Mouse (Mus musculus): ENCODE measurements at regions not wholly inside any gene's neighbourhood (a gene's known extent, or its start where the extent isn't known, plus 50 kb on each side); places are given as distances from the start of the nearest gene placed in this dataset.

- Histone ChIP-seq H3K27me3 (no peaks in the 10 kb centered on the region), H3K27ac (no peak overlapping the region), H3K4me1 (0 out of 2 replicates have a peak, but pooled peaks cover 2% of the 10 kb centered on the region), H3K4me2 (no peak overlapping the region), H3K4me3 (no peak overlapping the region), H3K9ac (no peak overlapping the region), H3K9me3 (no peaks in the 10 kb centered on the region), H3K36me3 (no peaks in the 10 kb centered on the region)
- 78% methylated on average over 5 of the region's 5 CpGs for WGBS
- no peak for ATAC-seq (ENCODE audit: insufficient number of reproducible peaks, low FRiP score, low TSS enrichment, low read depth)
Measured at GRCm38 (mm10) chr11:85966207-85966606, 80.0 kb downstream of the Tbx4 start.

- no peaks in the 10 kb centered on the region for H3K9me3 ChIP-seq
- no peak overlapping the region for H3K4me2 ChIP-seq
- no peak overlapping the region for H3K4me3 ChIP-seq
- no peak overlapping the region for H3K27ac ChIP-seq
- no peaks in the 10 kb centered on the region for H3K27me3 ChIP-seq
- H3K9ac ChIP-seq, result no peak overlapping the region
- H3K4me1 ChIP-seq, result no peaks in the 10 kb centered on the region
- ATAC-seq (ENCODE audit: insufficient number of reproducible peaks, low FRiP score, low TSS enrichment, low read depth), result no peak
- 39% methylated on average over 2 of the region's 2 CpGs for WGBS
- no peaks in the 10 kb centered on the region for H3K36me3 ChIP-seq
Measured at GRCm38 (mm10) chr11:85970287-85970686, 84.1 kb downstream of the Tbx4 start.

- H3K9me3 ChIP-seq, result no peaks in the 10 kb centered on the region
- H3K4me2 ChIP-seq, result no peak overlapping the region
- ATAC-seq (ENCODE audit: insufficient number of reproducible peaks, low FRiP score, low TSS enrichment, low read depth), result no peak
- H3K27me3 ChIP-seq, result no peaks in the 10 kb centered on the region
- no peak overlapping the region for H3K9ac ChIP-seq
- no peaks in the 10 kb centered on the region for H3K36me3 ChIP-seq
- H3K27ac ChIP-seq, result no peak overlapping the region
- no peak overlapping the region for H3K4me3 ChIP-seq
- WGBS, result 23% methylated on average over 7 of the region's 7 CpGs
- no peaks in the 10 kb centered on the region for H3K4me1 ChIP-seq
Measured at GRCm38 (mm10) chr11:85972385-85972784, 86.2 kb downstream of the Tbx4 start.

- no peak overlapping the region for H3K27ac ChIP-seq
- no peaks in the 10 kb centered on the region for H3K27me3 ChIP-seq
- H3K9ac ChIP-seq, result no peak overlapping the region
- no peaks in the 10 kb centered on the region for H3K4me1 ChIP-seq
- no peak for ATAC-seq (ENCODE audit: insufficient number of reproducible peaks, low FRiP score, low TSS enrichment, low read depth)
- WGBS, result 50% methylated on average over 5 of the region's 5 CpGs
- H3K4me2 ChIP-seq, result no peak overlapping the region
- H3K9me3 ChIP-seq, result no peaks in the 10 kb centered on the region
- H3K4me3 ChIP-seq, result no peak overlapping the region
- no peaks in the 10 kb centered on the region for H3K36me3 ChIP-seq
Measured at GRCm38 (mm10) chr11:85973736-85974135, 87.5 kb downstream of the Tbx4 start.

- H3K4me3 ChIP-seq, result no peak overlapping the region
- no peak overlapping the region for H3K27ac ChIP-seq
- whole genome bisulfite sequencing, result 71% methylated on average over 18 of the region's 18 CpGs
- no peaks in the 10 kb centered on the region for H3K27me3 ChIP-seq
- H3K36me3 ChIP-seq, result no peaks in the 10 kb centered on the region
- H3K4me2 ChIP-seq, result no peak overlapping the region
- no peak overlapping the region for H3K9ac ChIP-seq
- no peak for ATAC-seq (ENCODE audit: insufficient number of reproducible peaks, low FRiP score, low TSS enrichment, low read depth)
- peaks cover 7% of the 10 kb centered on the region for H3K4me1 ChIP-seq
- H3K9me3 ChIP-seq, result no peaks in the 10 kb centered on the region
Measured at GRCm38 (mm10) chr11:85976693-85977434, 90.6 kb downstream of the Tbx4 start.

- Histone ChIP-seq H3K27ac (peak overlapping the region; percentile 38; the same call in 1 of the 2 replicates), H3K4me2 (no peak overlapping the region), H3K9me3 (no peaks in the 10 kb centered on the region), H3K27me3 (no peaks in the 10 kb centered on the region), H3K36me3 (no peaks in the 10 kb centered on the region), H3K4me3 (no peak overlapping the region), H3K4me1 (peaks cover 7% of the 10 kb centered on the region), H3K9ac (no peak overlapping the region)
- 46% methylated on average over 11 of the region's 11 CpGs for WGBS
- ATAC-seq (ENCODE audit: insufficient number of reproducible peaks, low FRiP score, low TSS enrichment, low read depth), result no peak
Measured at GRCm38 (mm10) chr11:85980388-85980787, 94.2 kb downstream of the Tbx4 start.

- H3K4me2 ChIP-seq, result no peak overlapping the region
- H3K27ac ChIP-seq, result no peak overlapping the region
- H3K4me1 ChIP-seq, result peaks cover 7% of the 10 kb centered on the region
- no peaks in the 10 kb centered on the region for H3K36me3 ChIP-seq
- no peak for ATAC-seq (ENCODE audit: insufficient number of reproducible peaks, low FRiP score, low TSS enrichment, low read depth)
- H3K9ac ChIP-seq, result no peak overlapping the region
- H3K4me3 ChIP-seq, result no peak overlapping the region
- no peaks in the 10 kb centered on the region for H3K27me3 ChIP-seq
- no peaks in the 10 kb centered on the region for H3K9me3 ChIP-seq
- WGBS, result 74% methylated on average over 4 of the region's 4 CpGs
Measured at GRCm38 (mm10) chr11:85981561-85981960, 95.3 kb downstream of the Tbx4 start.

- Histone ChIP-seq H3K27me3 (no peaks in the 10 kb centered on the region), H3K4me2 (no peak overlapping the region), H3K4me3 (no peak overlapping the region), H3K36me3 (no peaks in the 10 kb centered on the region), H3K4me1 (no peaks in the 10 kb centered on the region; the same call in 1 of the 2 replicates), H3K9me3 (no peaks in the 10 kb centered on the region), H3K27ac (no peak overlapping the region), H3K9ac (no peak overlapping the region)
- ATAC-seq (ENCODE audit: insufficient number of reproducible peaks, low FRiP score, low TSS enrichment, low read depth), result no peak
- WGBS, result 84% methylated on average over 8 of the region's 8 CpGs
Measured at GRCm38 (mm10) chr11:85986338-85986737, 100.1 kb downstream of the Tbx4 start.

- no peaks in the 10 kb centered on the region; the same call in 1 of the 2 replicates for H3K4me1 ChIP-seq
- H3K4me3 ChIP-seq, result no peak overlapping the region
- H3K27me3 ChIP-seq, result no peaks in the 10 kb centered on the region
- H3K27ac ChIP-seq, result no peak overlapping the region
- no peaks in the 10 kb centered on the region for H3K9me3 ChIP-seq
- H3K4me2 ChIP-seq, result no peak overlapping the region
- no peaks in the 10 kb centered on the region for H3K36me3 ChIP-seq
- 88% methylated on average over 2 of the region's 2 CpGs for WGBS
- H3K9ac ChIP-seq, result no peak overlapping the region
- no peak for ATAC-seq (ENCODE audit: insufficient number of reproducible peaks, low FRiP score, low TSS enrichment, low read depth)
Measured at GRCm38 (mm10) chr11:85987181-85987580, 101.0 kb downstream of the Tbx4 start.

- no peaks in the 10 kb centered on the region; the same call in 1 of the 2 replicates for H3K4me1 ChIP-seq
- H3K27me3 ChIP-seq, result 0 out of 2 replicates have a peak, but pooled peaks cover 3% of the 10 kb centered on the region
- peak overlapping the region; percentile 46 for H3K4me2 ChIP-seq
- no peak overlapping the region for H3K9ac ChIP-seq
- peak overlapping the region; percentile 27 for H3K4me3 ChIP-seq
- WGBS, result 5% methylated on average over 10 of the region's 10 CpGs
- H3K9me3 ChIP-seq, result no peaks in the 10 kb centered on the region
- no peak overlapping the region for H3K27ac ChIP-seq
- no peaks in the 10 kb centered on the region for H3K36me3 ChIP-seq
- ATAC-seq (ENCODE audit: insufficient number of reproducible peaks, low FRiP score, low TSS enrichment, low read depth), result no peak
Measured at GRCm38 (mm10) chr11:85989536-85989935, 103.3 kb downstream of the Tbx4 start.

- Histone ChIP-seq H3K9me3 (no peaks in the 10 kb centered on the region), H3K4me1 (peaks cover under 1% of the 10 kb centered on the region), H3K27ac (no peak overlapping the region), H3K27me3 (0 out of 2 replicates have a peak, but pooled peaks cover 3% of the 10 kb centered on the region), H3K4me2 (peak overlapping the region; percentile 46), H3K36me3 (no peaks in the 10 kb centered on the region), H3K4me3 (peak overlapping the region; percentile 27), H3K9ac (no peak overlapping the region)
- no peak for ATAC-seq (ENCODE audit: insufficient number of reproducible peaks, low FRiP score, low TSS enrichment, low read depth)
- 18% methylated on average over 11 of the region's 12 CpGs for WGBS
Measured at GRCm38 (mm10) chr11:85989940-85990493, 103.8 kb downstream of the Tbx4 start.

- no peaks in the 10 kb centered on the region for H3K9me3 ChIP-seq
- no peaks in the 10 kb centered on the region for H3K36me3 ChIP-seq
- peak overlapping the region; percentile 58 for H3K4me2 ChIP-seq
- peaks cover 10% of the 10 kb centered on the region for H3K4me1 ChIP-seq
- H3K4me3 ChIP-seq, result peak overlapping the region; percentile 30
- no peak for ATAC-seq (ENCODE audit: insufficient number of reproducible peaks, low FRiP score, low TSS enrichment, low read depth)
- no peak overlapping the region for H3K27ac ChIP-seq
- 0 out of 2 replicates have a peak, but pooled peaks cover 3% of the 10 kb centered on the region for H3K27me3 ChIP-seq
- 22% methylated on average over 29 of the region's 29 CpGs for WGBS
- no peak overlapping the region for H3K9ac ChIP-seq
Measured at GRCm38 (mm10) chr11:85995318-85996095, 109.3 kb downstream of the Tbx4 start.
